Mouse (Mus musculus) T-helper 17 cell (primary cell): ENCODE results near the gene Cgnl1.

Source experiments
- in situ Hi-C, 2 experiments: fragments of 300-600 bp; cut with MboI, MseI; formaldehyde crosslinking; loops; 1 replicate in 1 of 2; 2 replicates in 1 of 2; pipeline ENCODE4 v1.15.1; 2025; ENCODE audit warnings: high pct_unique_total_duplicates in 2 of 2

Cgnl1 gene

GRCm38 (mm10) chr9:71770484-71770883, 918 bp downstream of the Cgnl1 start:
- in situ Hi-C loops: loop anchor here in 1 of 2 experiments (10.0 kb wide), 1 partner anchor 126 kb away; no protein-coding TSS in a partner anchor

- in situ Hi-C loops: loop anchor here in 1 of 2 experiments (10.0 kb wide), 1 partner anchor 125 kb away; no protein-coding TSS in a partner anchor
Observed at GRCm38 (mm10) chr9:71769701-71770100, 1.7 kb downstream of the Cgnl1 start.

- in situ Hi-C loops: no loop called here
Observed at GRCm38 (mm10) chr9:71768119-71768518, 3.3 kb downstream of the Cgnl1 start.

- in situ Hi-C loops: no loop called here
Observed at GRCm38 (mm10) chr9:71766902-71767301, 4.5 kb downstream of the Cgnl1 start.

- in situ Hi-C loops: no loop called here
Observed at GRCm38 (mm10) chr9:71766306-71766705, 5.1 kb downstream of the Cgnl1 start.

GRCm38 (mm10) chr9:71764551-71764950, 6.9 kb downstream of the Cgnl1 start:
- in situ Hi-C loops: no loop called here

GRCm38 (mm10) chr9:71763273-71763672, 8.1 kb downstream of the Cgnl1 start:
- in situ Hi-C loops: no loop called here

GRCm38 (mm10) chr9:71761663-71762062, 9.7 kb downstream of the Cgnl1 start:
- in situ Hi-C loops: no loop called here

- in situ Hi-C loops: no loop called here
Observed at GRCm38 (mm10) chr9:71760518-71761141, 10.8 kb downstream of the Cgnl1 start.

- in situ Hi-C loops: no loop called here
Observed at GRCm38 (mm10) chr9:71759893-71760292, 11.5 kb downstream of the Cgnl1 start.

GRCm38 (mm10) chr9:71757386-71757785, 14.0 kb downstream of the Cgnl1 start:
- in situ Hi-C loops: no loop called here

- in situ Hi-C loops: no loop called here
Observed at GRCm38 (mm10) chr9:71756916-71757315, 14.5 kb downstream of the Cgnl1 start.

GRCm38 (mm10) chr9:71753981-71754380, 17.4 kb downstream of the Cgnl1 start:
- in situ Hi-C loops: no loop called here

- in situ Hi-C loops: no loop called here
Observed at GRCm38 (mm10) chr9:71753529-71753928, 17.9 kb downstream of the Cgnl1 start.

- in situ Hi-C loops: no loop called here
Observed at GRCm38 (mm10) chr9:71753117-71753516, 18.3 kb downstream of the Cgnl1 start.

GRCm38 (mm10) chr9:71750015-71750672, 21.3 kb downstream of the Cgnl1 start:
- in situ Hi-C loops: no loop called here

GRCm38 (mm10) chr9:71746405-71746804, 25.0 kb downstream of the Cgnl1 start:
- in situ Hi-C loops: loop anchor here in 1 of 2 experiments (10.0 kb wide), 1 partner anchor 212 kb away; no protein-coding TSS in a partner anchor

- in situ Hi-C loops: loop anchor here in 1 of 2 experiments (10.0 kb wide), 1 partner anchor 1416 kb away; no protein-coding TSS in a partner anchor
Observed at GRCm38 (mm10) chr9:71738081-71738930, 33.1 kb downstream of the Cgnl1 start.

- in situ Hi-C loops: loop anchor here in 1 of 2 experiments (10.0 kb wide), 1 partner anchor 1417 kb away; no protein-coding TSS in a partner anchor
Observed at GRCm38 (mm10) chr9:71737257-71738023, 34.0 kb downstream of the Cgnl1 start.

GRCm38 (mm10) chr9:71735886-71736285, 35.5 kb downstream of the Cgnl1 start:
- in situ Hi-C loops: loop anchor here in 1 of 2 experiments (10.0 kb wide), 1 partner anchor 1419 kb away; no protein-coding TSS in a partner anchor

- in situ Hi-C loops: loop anchor here in 1 of 2 experiments (10.0 kb wide), 1 partner anchor 1421 kb away; no protein-coding TSS in a partner anchor
Observed at GRCm38 (mm10) chr9:71733559-71733958, 37.8 kb downstream of the Cgnl1 start.
